Mouse (Mus musculus): Measurements from ENCODE around the gene Gemin6. TPM values are rescaled to one million over a fixed set of nuclear protein-coding genes. Genes with fewer than 3 reads are reported as not detected.
A peak's percentile ranks its signal among the peaks of the same experiment; 100 is the strongest.
"Not testable (repeated sequence)": the region's sequence is repeated elsewhere in the genome, so short reads cannot be mapped to it uniquely, and the experiment has no call there.

Gene Gemin6
- polyA plus RNA-seq, 1 experiment from 2014 or later: 26.8 TPM

- no peak overlapping the region for H3K27ac ChIP-seq (ENCODE audit: low read length)
- WGBS: 72% methylated on average over 13 of the region's 13 CpGs
- H3K4me3 ChIP-seq (ENCODE audit: low read length): no peak overlapping the region
- H3K36me3 ChIP-seq (ENCODE audit: control insufficient read depth, insufficient read depth): peaks cover 58% of the 10 kb centered on the region
- H3K9me3 ChIP-seq (replicated peaks; ENCODE audit: control insufficient read depth, low read length): no peaks in the 10 kb centered on the region
- no peak overlapping the region for H3K4me2 ChIP-seq (ENCODE audit: low read depth, low read length)
- no peaks in the 10 kb centered on the region for H3K27me3 ChIP-seq (ENCODE audit: control insufficient read depth, insufficient read depth, low read length)
- no peak for ATAC-seq (replicated peaks; ENCODE audit: extremely low read depth, insufficient read depth, low FRiP score)
- H3K9ac ChIP-seq (ENCODE audit: low read length): no peak overlapping the region
- no peaks in the 10 kb centered on the region for H3K4me1 ChIP-seq (ENCODE audit: control insufficient read depth, insufficient read depth, low read length)
Measured at GRCm38 (mm10) chr17:80243116-80243515, 18.9 kb downstream of the Gemin6 start.

- Histone ChIP-seq H3K9me3 (replicated peaks; ENCODE audit: control insufficient read depth, low read length) (peaks cover 3% of the 10 kb centered on the region; the same call in 1 of the 2 replicates), H3K27me3 (ENCODE audit: control insufficient read depth, insufficient read depth, low read length) (no peaks in the 10 kb centered on the region), H3K27ac (ENCODE audit: low read length) (peak overlapping the region; percentile 78), H3K4me3 (ENCODE audit: low read length) (no peak overlapping the region), H3K9ac (ENCODE audit: low read length) (no peak overlapping the region), H3K4me1 (ENCODE audit: control insufficient read depth, insufficient read depth, low read length) (peaks cover 5% of the 10 kb centered on the region), H3K4me2 (ENCODE audit: low read depth, low read length) (no peak overlapping the region), H3K36me3 (ENCODE audit: control insufficient read depth, insufficient read depth) (peaks cover 51% of the 10 kb centered on the region)
- WGBS: 57% methylated on average over 13 of the region's 13 CpGs
- peak; percentile 50; the same call in 1 of the 2 replicates for ATAC-seq (replicated peaks; ENCODE audit: extremely low read depth, insufficient read depth, low FRiP score)
Measured at GRCm38 (mm10) chr17:80252757-80253525, 28.7 kb downstream of the Gemin6 start.

- Histone ChIP-seq H3K9ac (ENCODE audit: low read length) (no peak overlapping the region), H3K9me3 (replicated peaks; ENCODE audit: control insufficient read depth, low read length) (peaks cover 3% of the 10 kb centered on the region; the same call in 1 of the 2 replicates), H3K4me2 (ENCODE audit: low read depth, low read length) (no peak overlapping the region), H3K4me3 (ENCODE audit: low read length) (no peak overlapping the region), H3K27ac (ENCODE audit: low read length) (peak overlapping the region; percentile 67), H3K36me3 (ENCODE audit: control insufficient read depth, insufficient read depth) (peaks cover 61% of the 10 kb centered on the region), H3K4me1 (ENCODE audit: control insufficient read depth, insufficient read depth, low read length) (peaks cover 5% of the 10 kb centered on the region), H3K27me3 (ENCODE audit: control insufficient read depth, insufficient read depth, low read length) (no peaks in the 10 kb centered on the region)
- 92% methylated on average over 5 of the region's 5 CpGs for WGBS
- no peak for ATAC-seq (replicated peaks; ENCODE audit: extremely low read depth, insufficient read depth, low FRiP score)
Measured at GRCm38 (mm10) chr17:80254421-80254820, 30.2 kb downstream of the Gemin6 start.

DNA sequence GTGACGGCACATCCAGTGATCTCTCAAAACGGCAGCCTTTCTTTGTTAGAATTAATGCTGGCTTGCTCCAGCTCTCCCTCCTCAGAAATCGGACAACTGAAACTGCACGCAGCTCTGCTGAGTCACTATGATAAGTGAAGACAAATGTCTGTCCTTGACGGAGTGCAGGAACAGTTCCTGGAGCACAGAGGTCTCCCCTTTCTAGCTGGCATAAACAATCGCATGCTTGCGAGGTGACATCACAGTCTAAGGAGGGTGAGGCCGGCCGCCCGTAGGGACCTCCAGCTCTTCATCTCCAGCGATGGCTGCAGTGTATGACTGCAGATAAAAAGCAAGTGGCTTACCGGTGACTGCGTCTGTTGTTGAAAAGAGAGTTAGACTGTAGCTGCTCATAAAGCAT is 31.0 kb downstream of the Gemin6 start:
- WGBS: 12% methylated on average over 13 of the region's 13 CpGs
- peak; percentile 91 for ATAC-seq (replicated peaks; ENCODE audit: extremely low read depth, insufficient read depth, low FRiP score)
- Histone ChIP-seq H3K27me3 (ENCODE audit: control insufficient read depth, insufficient read depth, low read length) (no peaks in the 10 kb centered on the region), H3K9ac (ENCODE audit: low read length) (peak overlapping the region; percentile 6), H3K4me2 (ENCODE audit: low read depth, low read length) (peak overlapping the region; percentile 29), H3K36me3 (ENCODE audit: control insufficient read depth, insufficient read depth) (peaks cover 57% of the 10 kb centered on the region), H3K4me1 (ENCODE audit: control insufficient read depth, insufficient read depth, low read length) (peaks cover 5% of the 10 kb centered on the region), H3K4me3 (ENCODE audit: low read length) (0 out of 2 replicates have a peak overlapping the region, but pooled peaks have one; percentile 1), H3K9me3 (replicated peaks; ENCODE audit: control insufficient read depth, low read length) (peaks cover 3% of the 10 kb centered on the region; the same call in 1 of the 2 replicates), H3K27ac (ENCODE audit: low read length) (peak overlapping the region; percentile 67)

- Histone ChIP-seq H3K4me1 (ENCODE audit: control insufficient read depth, insufficient read depth, low read length) (no peaks in the 10 kb centered on the region), H3K9ac (ENCODE audit: low read length) (no peak overlapping the region), H3K4me2 (ENCODE audit: low read depth, low read length) (no peak overlapping the region), H3K9me3 (replicated peaks; ENCODE audit: control insufficient read depth, low read length) (no peaks in the 10 kb centered on the region), H3K36me3 (ENCODE audit: control insufficient read depth, insufficient read depth) (peaks cover 38% of the 10 kb centered on the region), H3K27me3 (ENCODE audit: control insufficient read depth, insufficient read depth, low read length) (no peaks in the 10 kb centered on the region), H3K27ac (ENCODE audit: low read length) (no peak overlapping the region), H3K4me3 (ENCODE audit: low read length) (no peak overlapping the region)
- no peak for ATAC-seq (replicated peaks; ENCODE audit: extremely low read depth, insufficient read depth, low FRiP score)
- 87% methylated on average over 4 of the region's 4 CpGs for WGBS
Measured at GRCm38 (mm10) chr17:80267065-80267464, 42.8 kb downstream of the Gemin6 start.

DNA sequence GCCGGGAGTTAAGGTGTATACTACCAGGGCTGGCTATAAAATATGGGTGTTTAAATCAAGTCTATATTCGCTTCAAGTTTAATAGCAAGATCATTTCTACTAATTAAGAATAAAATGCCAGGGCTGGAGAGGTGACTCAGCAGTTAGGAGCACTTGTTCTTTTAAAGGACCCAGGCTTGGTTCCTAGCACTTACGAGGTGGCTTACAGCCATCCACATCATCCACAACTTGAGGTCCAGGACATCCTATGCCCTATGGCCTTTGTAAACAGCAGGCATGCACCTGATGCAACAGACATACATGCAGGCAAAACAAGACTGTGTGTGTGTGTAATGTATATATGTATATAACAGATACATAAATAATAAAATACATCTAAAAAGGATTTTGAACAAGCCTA is 43.9 kb downstream of the Gemin6 start:
- Histone ChIP-seq H3K27ac (ENCODE audit: low read length) (no peak overlapping the region), H3K4me3 (ENCODE audit: low read length) (no peak overlapping the region), H3K27me3 (ENCODE audit: control insufficient read depth, insufficient read depth, low read length) (no peaks in the 10 kb centered on the region), H3K4me2 (ENCODE audit: low read depth, low read length) (no peak overlapping the region), H3K9me3 (replicated peaks; ENCODE audit: control insufficient read depth, low read length) (no peaks in the 10 kb centered on the region), H3K9ac (ENCODE audit: low read length) (no peak overlapping the region), H3K36me3 (ENCODE audit: control insufficient read depth, insufficient read depth) (peaks cover 44% of the 10 kb centered on the region), H3K4me1 (ENCODE audit: control insufficient read depth, insufficient read depth, low read length) (no peaks in the 10 kb centered on the region)
- no peak for ATAC-seq (replicated peaks; ENCODE audit: extremely low read depth, insufficient read depth, low FRiP score)
- WGBS: 93% methylated on average over 3 of the region's 3 CpGs

- not testable (repeated sequence) for H3K9ac ChIP-seq (ENCODE audit: low read length); H3K4me1 ChIP-seq (ENCODE audit: control insufficient read depth, insufficient read depth, low read length); ATAC-seq (replicated peaks; ENCODE audit: extremely low read depth, insufficient read depth, low FRiP score); H3K4me2 ChIP-seq (ENCODE audit: low read depth, low read length); H3K4me3 ChIP-seq (ENCODE audit: low read length); H3K27ac ChIP-seq (ENCODE audit: low read length); H3K27me3 ChIP-seq (ENCODE audit: control insufficient read depth, insufficient read depth, low read length); H3K9me3 ChIP-seq (replicated peaks; ENCODE audit: control insufficient read depth, low read length)
- 90% methylated on average over 7 of the region's 7 CpGs for WGBS
- H3K36me3 ChIP-seq (ENCODE audit: control insufficient read depth, insufficient read depth): peaks cover 44% of the 10 kb centered on the region
Measured at GRCm38 (mm10) chr17:80270622-80271021, 46.4 kb downstream of the Gemin6 start.

Other genes starting within 250 kb of the Gemin6 start
- 38.7 and 44.4 TPM in 2 replicates for gene Hnrnpll, start 162.1 kb upstream of the Gemin6 start, polyA plus RNA-seq (2015; fragmentation: Nextera tagmentation; extraction: Ambion mirVana)
- 14.5 and 14.7 TPM in 2 replicates for gene Galm, start 97.0 kb upstream of the Gemin6 start, polyA plus RNA-seq (2015; fragmentation: Nextera tagmentation; extraction: Ambion mirVana)
- gene Srsf7, start 17.1 kb upstream of the Gemin6 start, polyA plus RNA-seq (2015; fragmentation: Nextera tagmentation; extraction: Ambion mirVana): 291 and 311 TPM in 2 replicates
- gene Ttc39d, start 17.0 kb upstream of the Gemin6 start, polyA plus RNA-seq (2015; fragmentation: Nextera tagmentation; extraction: Ambion mirVana): 0.25 TPM in 1 of 2 replicates, not detected in the other
- gene Morn2, start 65.8 kb downstream of the Gemin6 start, polyA plus RNA-seq (2015; fragmentation: Nextera tagmentation; extraction: Ambion mirVana): 25.7 and 27.5 TPM in 2 replicates
- 8.6 and 8.9 TPM in 2 replicates for gene Dhx57, start 66.0 kb downstream of the Gemin6 start, polyA plus RNA-seq (2015; fragmentation: Nextera tagmentation; extraction: Ambion mirVana)
- gene Arhgef33, start 83.0 kb downstream of the Gemin6 start, polyA plus RNA-seq (2015; fragmentation: Nextera tagmentation; extraction: Ambion mirVana): 0.64 and 0.72 TPM in 2 replicates
- 0.79 and 1.3 TPM in 2 replicates for gene Gm10190, start 149.1 kb downstream of the Gemin6 start, polyA plus RNA-seq (2015; fragmentation: Nextera tagmentation; extraction: Ambion mirVana)